Mouse (Mus musculus): Measurements from ENCODE around the gene Gpr107.

Gpr107 gene

GRCm38 (mm10) chr2:31246251-31246971 lies 94.3 kb downstream of the Gpr107 start:
- DNase-seq (ENCODE audit: low spot score) = peak; percentile 24

- no peak for DNase-seq (ENCODE audit: low spot score)
Observed at GRCm38 (mm10) chr2:31248856-31249255, 96.7 kb downstream of the Gpr107 start.

- no peak for DNase-seq (ENCODE audit: low spot score)
Observed at GRCm38 (mm10) chr2:31252167-31252566, 100.1 kb downstream of the Gpr107 start.

GRCm38 (mm10) chr2:31253463-31253862 lies 101.3 kb downstream of the Gpr107 start:
- DNase-seq (ENCODE audit: low spot score) = no peak

- DNase-seq (ENCODE audit: low spot score) = no peak
Observed at GRCm38 (mm10) chr2:31254806-31255205, 102.7 kb downstream of the Gpr107 start.

- DNase-seq (ENCODE audit: low spot score) = peak; percentile 29
Observed at GRCm38 (mm10) chr2:31255952-31256938, 104.1 kb downstream of the Gpr107 start.

GRCm38 (mm10) chr2:31257096-31257495 lies 105.0 kb downstream of the Gpr107 start:
- no peak for DNase-seq (ENCODE audit: low spot score)

GRCm38 (mm10) chr2:31258609-31259366 lies 106.7 kb downstream of the Gpr107 start:
- peak; percentile 63 for DNase-seq (ENCODE audit: low spot score)

- DNase-seq (ENCODE audit: low spot score) = no peak
Observed at GRCm38 (mm10) chr2:31259367-31259920, 107.3 kb downstream of the Gpr107 start.

GRCm38 (mm10) chr2:31260549-31260948 lies 108.4 kb downstream of the Gpr107 start:
- no peak for DNase-seq (ENCODE audit: low spot score)

- DNase-seq (ENCODE audit: low spot score) = no peak
Observed at GRCm38 (mm10) chr2:31263039-31263461, 110.9 kb downstream of the Gpr107 start.

GRCm38 (mm10) chr2:31263746-31264378 lies 111.7 kb downstream of the Gpr107 start:
- no peak for DNase-seq (ENCODE audit: low spot score)

- peak; percentile 21 for DNase-seq (ENCODE audit: low spot score)
Observed at GRCm38 (mm10) chr2:31267447-31267846, 115.3 kb downstream of the Gpr107 start.

Measured in yolk sac, embryonic 10.5 days (tissue).